Mouse (Mus musculus) kidney, postnatal 0 days (tissue): ENCODE measurements at regions not wholly inside any gene's neighbourhood (a gene's known extent, or its start where the extent isn't known, plus 50 kb on each side); places are given as distances from the start of the nearest gene placed in this dataset.
"Not testable (repeated sequence)": the region's sequence is repeated elsewhere in the genome, so short reads cannot be mapped to it uniquely, and the experiment has no call there.

Experiments used
- ATAC-seq: fragments of 200-750 bp; cut with Nextera tagmentation; replicated peaks from 2 replicates; pipeline ENCODE4 v1.8.0; 2017; ENCODE audit warnings: low read depth, moderate number of reproducible peaks, moderate TSS enrichment, moderate library complexity; ENCODE audit not compliant: low FRiP score
- DNase-seq: peaks from one replicate; pipeline ENCODE4 v3.0.0-alpha.2; 2016; ENCODE audit warnings: low spot score
- H3K27ac ChIP-seq: fragments of 300-500 bp; sonication (generic); 2 replicates; pipeline ENCODE4 v1.5.1; 2014; ENCODE audit warnings: mild to moderate bottlenecking
- H3K27me3 ChIP-seq: fragments of 300-500 bp; sonication (generic); 2 replicates; pipeline ENCODE4 v1.6.1; 2014; ENCODE audit warnings: low read length, mixed read lengths; ENCODE audit not compliant: insufficient read depth
- H3K36me3 ChIP-seq: fragments of 300-500 bp; sonication (generic); 2 replicates; pipeline ENCODE4 v1.6.1; 2014; ENCODE audit warnings: low read length, mixed read lengths; ENCODE audit not compliant: insufficient read depth
- H3K4me1 ChIP-seq: fragments of 300-500 bp; sonication (generic); replicated peaks from 2 replicates; pipeline ENCODE4 v1.6.1; 2014; ENCODE audit warnings: antibody characterized with exemption, low read length, mixed read lengths; ENCODE audit not compliant: insufficient read depth
- H3K4me2 ChIP-seq: fragments of 300-500 bp; sonication (generic); 2 replicates; pipeline ENCODE4 v1.6.1; 2014; ENCODE audit warnings: mild to moderate bottlenecking, low read length, moderate library complexity, mixed read lengths
- H3K4me3 ChIP-seq: fragments of 300-500 bp; sonication (generic); replicated peaks from 2 replicates; pipeline ENCODE4 v1.5.1; 2014; ENCODE audit warnings: low read depth, low read length
- H3K9ac ChIP-seq: fragments of 300-500 bp; sonication (generic); 2 replicates; pipeline ENCODE4 v1.6.1; 2014; ENCODE audit warnings: low read depth, low read length
- H3K9me3 ChIP-seq: fragments of 300-500 bp; sonication (generic); replicated peaks from 2 replicates; pipeline ENCODE4 v1.6.1; 2016; ENCODE audit warnings: low read length, inconsistent platforms, mixed read lengths
- CTCF ChIP-seq: IDR thresholded peaks from 2 replicates; pipeline ENCODE4 v1.5.1; 2016; ENCODE audit warnings: antibody characterized with exemption, low read depth, mild to moderate bottlenecking, moderate library complexity
- WGBS: fragments of 180-500 bp; shearing (Covaris S2); extraction: QIAGEN DNeasy Blood & Tissue Kit; methylation state at CpG from one replicate; pipeline ENCODE4 v1.1.7; 2014; 5-methylcytosine and 5-hydroxymethylcytosine counted together

GRCm38 (mm10) chrX:127484659-127485058, 90.6 kb downstream of the 4921511C20Rik start:
- no peaks in the 10 kb centered on the region for H3K9me3 ChIP-seq
- no peak overlapping the region for H3K4me2 ChIP-seq
- no peaks in the 10 kb centered on the region for H3K36me3 ChIP-seq
- H3K27me3 ChIP-seq, result no peaks in the 10 kb centered on the region
- ATAC-seq (no peak), DNase-seq (no peak)
- no peaks in the 10 kb centered on the region for H3K4me1 ChIP-seq
- no peak overlapping the region for H3K9ac ChIP-seq
- H3K4me3 ChIP-seq, result no peak overlapping the region
- peak; percentile 38 for TF ChIP-seq CTCF
- no peak overlapping the region for H3K27ac ChIP-seq

- DNase-seq (no peak), ATAC-seq (no peak)
- H3K4me2 ChIP-seq, result no peak overlapping the region
- H3K27ac ChIP-seq, result no peak overlapping the region
- H3K4me3 ChIP-seq, result no peak overlapping the region
- H3K9ac ChIP-seq, result no peak overlapping the region
- no peaks in the 10 kb centered on the region for H3K4me1 ChIP-seq
- H3K36me3 ChIP-seq, result no peaks in the 10 kb centered on the region
- no peaks in the 10 kb centered on the region for H3K27me3 ChIP-seq
- H3K9me3 ChIP-seq, result no peaks in the 10 kb centered on the region
- no peak for TF ChIP-seq CTCF
Observed at GRCm38 (mm10) chrX:127519114-127519513, 125.0 kb downstream of the 4921511C20Rik start.

- H3K9me3 ChIP-seq, H3K4me3 ChIP-seq, ATAC-seq, H3K27ac ChIP-seq, H3K9ac ChIP-seq, DNase-seq, H3K36me3 ChIP-seq, H3K27me3 ChIP-seq, H3K4me1 ChIP-seq, H3K4me2 ChIP-seq: not testable (repeated sequence)
- 81% methylated on average over 1 of the region's 1 CpGs for WGBS
Observed at GRCm38 (mm10) chrX:127524543-127524942, 130.4 kb downstream of the 4921511C20Rik start.

- Histone ChIP-seq H3K4me1 (no peaks in the 10 kb centered on the region), H3K4me3 (no peak overlapping the region), H3K27ac (no peak overlapping the region), H3K36me3 (no peaks in the 10 kb centered on the region), H3K27me3 (no peaks in the 10 kb centered on the region), H3K9me3 (no peaks in the 10 kb centered on the region), H3K4me2 (no peak overlapping the region), H3K9ac (no peak overlapping the region)
- DNase-seq (no peak), ATAC-seq (no peak)
- TF ChIP-seq CTCF, result no peak
Observed at GRCm38 (mm10) chrX:127554001-127554400, 159.9 kb downstream of the 4921511C20Rik start.
